Mouse (Mus musculus) MN1 (cell line): Measurements from ENCODE around the gene Prkn.

Experiments used
- DNase-seq: peaks from one replicate; pipeline ENCODE4 v3.0.0-alpha.2; 2016; ENCODE audit warnings: low spot score

Prkn gene

DNA sequence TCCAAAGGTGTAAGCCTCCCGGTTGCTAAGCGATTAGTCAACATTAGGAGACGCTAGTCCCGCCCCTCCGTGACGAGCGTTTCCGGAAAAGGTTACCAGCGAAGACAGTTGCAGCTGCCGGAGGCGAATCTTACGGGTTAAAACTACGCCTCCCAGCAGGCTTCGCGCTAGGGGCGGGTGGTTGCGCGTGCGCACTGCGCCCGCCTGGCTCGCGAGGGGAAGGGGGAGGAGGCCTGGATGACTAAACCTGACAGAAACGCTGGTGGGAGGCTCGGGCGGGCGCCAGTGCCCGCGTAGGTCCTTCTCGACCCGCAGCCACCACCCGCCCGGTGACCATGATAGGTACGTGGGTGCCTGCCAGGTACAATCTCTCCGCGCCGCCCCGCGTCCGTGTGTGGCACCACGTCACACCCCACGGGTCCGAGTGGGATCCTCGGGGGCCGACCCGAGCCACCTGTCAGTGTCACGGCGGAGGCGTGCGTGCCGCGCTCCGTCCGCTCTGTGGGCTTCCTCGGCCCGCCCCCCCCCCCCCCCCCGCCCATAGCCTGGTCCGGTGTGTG is at the start of gene Prkn, which contains the start of gene Pacrg:
TSS of gene Prkn (plus strand) at position 237 of the 560 bp plus-strand sequence.
TSS of gene Pacrg (minus strand) at position 164 of the 560 bp plus-strand sequence.
- peak; percentile 98 for DNase-seq

DNA sequence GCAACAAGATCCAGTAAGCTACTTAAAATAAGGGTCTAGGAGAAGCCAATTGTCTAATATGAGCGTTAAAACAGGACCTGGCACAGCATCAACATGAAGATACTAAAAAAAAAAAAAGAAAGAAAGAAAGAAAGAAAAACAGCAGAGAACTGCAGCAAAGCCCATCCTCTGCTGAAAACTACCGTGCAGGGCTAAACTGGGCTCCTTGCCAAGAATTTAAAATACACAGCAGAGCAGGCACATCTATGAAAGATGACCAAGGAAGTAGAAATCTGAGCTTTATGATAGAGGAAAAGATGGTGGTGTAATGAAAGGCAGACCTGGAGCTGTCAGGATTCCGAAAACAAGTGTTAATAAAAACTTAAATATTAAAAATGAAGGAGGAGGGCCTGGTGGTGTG is 48.5 kb upstream of the Prkn start:
- DNase-seq = peak; percentile 23

DNA sequence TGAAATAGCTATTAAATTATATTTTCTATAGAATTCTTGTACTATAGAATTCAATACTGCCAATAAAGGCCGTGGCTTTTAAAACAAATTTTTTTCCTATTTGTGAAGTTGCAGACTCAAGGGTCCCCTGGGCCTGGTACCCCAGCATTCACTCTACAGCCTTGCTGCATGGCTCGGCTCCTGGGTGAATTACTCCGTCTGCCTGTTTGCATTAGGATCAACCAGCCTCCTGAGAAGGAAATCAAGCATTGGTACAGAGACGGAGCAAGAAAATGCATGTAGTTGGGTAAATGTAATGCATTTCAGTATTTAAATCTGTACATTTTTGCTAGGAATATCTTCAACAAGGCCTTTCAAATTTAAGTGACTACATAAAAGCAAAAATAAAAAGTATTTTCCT is 33.5 kb upstream of the Prkn start:
- DNase-seq = no peak

DNA sequence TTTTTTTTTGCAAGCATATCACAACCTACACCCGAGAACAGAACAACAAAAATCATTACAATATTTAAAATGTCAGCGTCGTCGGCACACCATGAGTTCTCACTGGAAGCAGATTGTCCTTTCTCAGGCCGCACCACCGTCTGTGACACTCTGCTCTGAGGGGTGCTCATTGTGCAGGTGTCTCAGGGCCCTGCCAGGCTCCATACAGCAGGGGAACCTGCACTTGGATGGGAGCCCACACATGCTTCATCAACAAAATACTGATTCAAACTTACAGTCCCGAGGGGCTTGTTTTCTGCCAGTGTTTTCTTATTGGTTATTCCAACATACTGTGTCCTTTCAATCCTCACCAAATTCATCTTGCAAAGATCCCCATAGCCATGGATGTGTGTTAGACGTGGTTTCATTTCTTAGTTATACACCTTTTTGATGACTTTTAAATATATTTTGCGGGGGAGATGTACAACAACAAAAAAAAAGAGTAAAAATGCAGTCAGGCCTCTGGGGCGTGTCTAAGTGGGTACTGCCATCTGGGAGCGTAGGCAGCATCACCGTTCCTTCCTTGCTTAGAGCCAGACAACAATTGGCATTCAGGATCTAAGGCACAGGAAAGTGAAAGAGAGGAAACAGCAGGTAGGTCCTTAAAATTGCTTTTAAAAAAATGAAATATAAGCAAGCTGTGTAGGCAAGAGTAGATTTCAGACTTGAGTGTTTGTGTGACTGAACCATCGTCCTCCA is 32.8 kb upstream of the Prkn start:
- DNase-seq = no peak

DNA sequence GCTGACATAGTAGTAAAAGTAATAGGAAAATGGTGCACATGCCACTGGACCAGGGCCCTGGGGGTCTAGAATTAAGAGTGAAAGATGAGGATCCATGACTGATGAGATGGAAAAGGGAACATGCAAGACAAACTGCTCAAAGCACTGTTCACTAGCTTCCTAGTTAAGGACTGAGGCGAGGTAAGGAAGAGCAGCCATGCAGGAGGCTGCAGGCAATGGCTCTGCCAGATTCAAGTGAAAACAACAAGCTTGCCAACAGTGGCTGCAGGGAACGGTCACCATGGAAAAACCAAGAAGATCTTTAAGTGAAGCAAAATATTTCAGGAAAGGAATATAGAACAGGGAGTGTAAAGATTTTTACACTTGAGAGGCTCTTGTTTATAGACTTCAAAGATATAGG is 31.6 kb upstream of the Prkn start:
- no peak for DNase-seq

DNA sequence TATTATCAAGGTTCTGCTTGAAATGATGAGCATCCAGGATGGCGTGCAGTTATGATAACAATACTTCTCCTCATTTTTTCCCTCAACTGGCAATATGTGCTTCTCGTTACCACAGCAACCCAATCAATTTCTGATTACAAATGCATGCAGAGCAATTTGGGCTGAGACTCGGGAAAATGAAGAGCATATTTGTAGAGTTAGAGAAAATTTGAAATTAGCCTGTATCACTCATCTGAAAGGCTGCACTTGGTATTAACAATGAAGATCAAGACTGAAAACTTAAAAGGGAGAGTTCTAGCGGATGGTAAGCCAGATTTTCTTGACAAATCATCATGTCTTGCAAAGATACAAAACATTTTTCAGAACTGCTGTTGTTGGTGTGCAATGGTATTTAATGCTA is 21.2 kb upstream of the Prkn start:
- DNase-seq = no peak

DNA sequence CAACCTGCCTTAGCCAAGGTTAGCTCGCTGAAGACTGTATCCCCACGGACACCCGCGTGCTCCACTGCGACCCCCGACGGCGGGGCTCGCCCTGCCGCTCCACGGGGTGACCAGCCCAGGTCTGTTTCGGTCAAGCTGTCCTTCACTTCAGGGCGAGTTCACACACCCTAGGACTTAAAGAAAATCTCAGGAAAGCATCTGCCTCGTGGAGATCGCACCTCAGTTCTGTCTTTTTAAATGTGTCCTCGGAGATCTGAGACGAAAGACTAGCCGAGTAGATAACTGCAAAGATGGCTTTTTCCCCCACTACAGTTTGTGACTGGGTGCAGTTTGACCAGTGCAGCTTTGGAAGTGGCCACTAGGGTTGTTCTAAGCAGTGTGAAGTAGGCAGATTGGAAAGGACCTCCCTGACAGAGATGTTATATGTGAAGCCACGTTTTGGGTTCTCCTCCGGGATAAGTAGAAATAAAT is 582 bp downstream of the Prkn start:
- DNase-seq = peak; percentile 39

DNA sequence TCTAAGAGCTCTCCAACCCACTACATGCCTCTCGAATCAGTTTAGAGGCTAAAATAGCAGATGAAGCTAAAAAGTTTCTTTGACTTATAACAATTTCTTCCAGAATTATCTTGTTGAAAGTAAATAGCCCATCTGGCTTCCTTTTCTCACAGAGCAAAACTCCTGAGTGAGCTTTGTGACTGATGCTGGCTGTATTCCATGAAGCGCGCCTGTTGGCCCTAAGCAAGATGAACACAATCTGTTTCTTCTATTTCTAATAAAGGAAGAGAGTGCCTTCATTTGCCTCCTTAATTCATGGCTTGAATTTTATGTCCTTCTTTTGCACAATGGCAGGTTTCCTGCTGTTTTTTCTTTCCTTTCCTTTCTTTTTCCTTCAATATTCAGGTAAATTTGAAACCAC is 14.0 kb downstream of the Prkn start:
- DNase-seq = no peak

DNA sequence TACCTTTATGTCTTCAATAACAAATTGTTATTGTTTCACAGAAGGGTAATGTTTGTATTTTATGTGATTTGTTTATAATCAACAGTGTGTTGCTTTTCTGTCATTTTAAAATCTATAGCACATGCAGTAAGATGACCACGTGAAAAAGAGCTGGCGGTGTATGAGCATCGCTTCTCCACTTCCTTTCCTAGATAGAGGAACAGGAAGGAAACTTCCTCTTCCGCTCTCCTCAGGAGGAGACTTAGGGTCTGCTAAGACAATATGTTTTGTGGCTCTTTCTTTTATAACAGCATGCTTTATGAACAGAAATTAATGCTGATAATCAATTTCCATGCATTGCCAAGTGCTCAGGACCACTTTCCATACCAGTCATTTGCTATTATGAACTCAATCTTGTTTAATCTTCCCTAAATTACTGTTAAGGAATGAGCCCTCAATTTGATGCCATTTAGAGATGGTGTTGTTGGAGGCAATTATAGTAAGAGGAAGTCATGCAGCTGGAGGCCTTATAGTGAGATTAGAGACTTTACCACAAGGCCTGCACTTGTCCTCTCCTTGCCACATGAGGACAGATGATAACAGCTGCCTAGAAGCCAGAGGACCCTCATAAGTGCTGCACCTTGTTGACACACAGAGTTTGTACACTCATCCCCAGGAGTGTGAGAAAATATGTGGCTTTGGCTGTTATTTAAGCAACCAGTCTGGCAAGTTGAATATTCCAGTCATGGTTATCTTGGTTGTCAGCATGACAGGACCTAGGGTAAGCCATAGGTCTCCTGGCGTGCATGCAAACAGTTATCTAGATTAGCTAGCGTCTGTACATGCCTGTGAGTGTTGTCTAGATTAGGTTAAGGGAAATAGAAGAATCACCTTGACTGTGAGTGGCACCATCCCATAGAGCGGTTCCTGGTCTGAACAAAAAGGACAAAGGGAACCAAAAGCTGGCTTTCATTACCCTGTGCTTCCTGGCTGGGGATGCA is 34.3 kb downstream of the Prkn start:
- no peak for DNase-seq

DNA sequence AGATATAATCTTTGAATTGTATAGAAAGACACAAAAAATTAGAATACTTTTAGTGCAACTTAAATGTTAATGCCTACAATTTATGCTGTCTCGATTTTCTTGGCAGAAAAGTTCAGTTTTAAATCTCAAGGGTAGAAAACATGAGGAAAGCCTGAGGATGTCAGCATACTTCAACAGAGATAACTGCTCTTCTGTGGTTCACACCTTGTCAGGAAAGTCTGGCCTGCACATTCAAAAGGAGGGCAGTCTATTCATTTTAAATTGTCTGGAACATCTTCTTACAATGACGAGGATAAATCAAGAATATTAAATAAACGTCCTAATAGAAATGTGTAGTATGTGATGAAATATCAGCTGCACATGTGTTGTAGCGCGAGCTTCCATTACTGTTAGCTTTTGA is 38.8 kb downstream of the Prkn start:
- no peak for DNase-seq

DNA sequence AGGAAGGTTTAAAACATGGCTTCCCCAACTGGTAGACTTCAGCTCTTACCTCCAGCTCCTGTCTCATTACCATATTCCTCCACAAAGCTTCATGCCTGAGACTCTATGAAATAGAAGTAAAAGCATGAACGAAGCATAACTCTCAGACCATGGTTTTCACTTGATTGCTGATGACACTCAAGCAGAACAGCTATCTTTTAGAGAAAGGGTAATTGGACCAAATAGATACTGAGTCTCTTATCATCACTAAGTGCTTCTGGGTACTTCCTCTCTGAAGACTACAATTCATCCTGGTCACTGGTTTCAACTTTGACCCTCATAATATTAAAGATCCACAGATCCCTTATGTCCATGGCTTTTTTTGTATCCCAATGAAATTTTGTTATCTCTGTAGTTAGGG is 42.1 kb downstream of the Prkn start:
- DNase-seq = no peak

DNA sequence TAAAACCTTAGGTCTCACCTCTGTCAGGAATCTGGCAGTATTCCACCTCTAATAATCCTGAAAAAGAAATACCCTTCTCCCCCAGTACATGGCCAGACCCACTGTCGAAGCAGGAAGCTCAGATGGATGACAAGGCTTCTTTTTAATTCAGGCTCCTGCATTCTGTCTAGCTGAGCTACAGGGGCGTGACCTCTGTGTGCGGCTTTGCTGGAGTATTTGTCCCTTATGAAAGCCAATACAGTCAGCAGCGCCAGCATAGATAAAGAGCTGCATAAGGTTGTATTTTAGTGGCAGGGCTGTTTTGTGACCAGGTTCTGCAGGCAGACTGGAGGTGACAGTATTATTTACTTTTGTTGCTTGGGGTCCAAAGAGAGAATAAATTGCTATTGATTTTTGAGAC is 47.7 kb downstream of the Prkn start:
- DNase-seq = no peak

DNA sequence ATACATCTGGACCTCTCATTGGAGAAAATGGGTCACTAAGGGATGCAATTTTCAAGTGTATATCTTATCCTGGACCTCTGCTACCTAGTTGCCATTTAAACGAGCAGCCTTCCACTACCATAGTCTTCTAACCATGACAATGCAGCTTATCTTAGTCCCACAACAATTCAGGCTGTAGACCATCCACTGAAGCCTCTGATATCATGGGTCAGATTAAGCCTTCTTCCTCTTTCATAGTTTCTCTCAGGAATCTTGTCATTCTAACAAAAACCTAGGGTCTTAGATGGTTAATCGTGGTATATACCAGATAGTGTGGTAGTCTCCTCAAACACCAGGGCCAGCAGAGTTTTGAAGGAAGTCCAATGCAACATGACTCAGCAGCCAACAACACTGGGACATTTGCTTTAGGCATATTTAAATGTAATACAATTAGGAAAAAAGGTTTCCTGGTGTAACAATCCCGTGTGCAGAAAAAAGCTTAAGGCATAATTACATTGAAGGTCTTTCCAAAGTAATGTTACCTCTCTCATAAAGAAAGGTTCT is 61.6 kb downstream of the Prkn start:
- no peak for DNase-seq

DNA sequence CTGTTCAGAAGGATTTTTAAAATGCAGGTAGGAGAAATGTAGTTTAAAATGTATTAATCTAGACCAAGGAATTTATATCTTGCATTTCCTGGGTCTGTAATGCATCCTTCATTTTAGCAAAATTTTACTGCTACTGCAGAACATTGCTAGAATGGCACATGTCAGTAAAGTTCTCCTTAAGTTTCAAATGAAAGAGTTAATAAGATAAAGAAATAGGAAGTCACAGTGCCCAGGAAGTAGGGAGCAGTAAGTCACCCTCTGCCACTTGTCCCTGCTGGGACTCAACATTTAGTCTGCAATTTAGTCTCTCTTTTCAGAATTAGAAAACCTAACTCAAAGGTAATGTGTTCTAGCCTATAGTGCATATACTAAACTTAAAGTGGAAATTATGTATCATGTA is 96.5 kb downstream of the Prkn start:
- DNase-seq = no peak

DNA sequence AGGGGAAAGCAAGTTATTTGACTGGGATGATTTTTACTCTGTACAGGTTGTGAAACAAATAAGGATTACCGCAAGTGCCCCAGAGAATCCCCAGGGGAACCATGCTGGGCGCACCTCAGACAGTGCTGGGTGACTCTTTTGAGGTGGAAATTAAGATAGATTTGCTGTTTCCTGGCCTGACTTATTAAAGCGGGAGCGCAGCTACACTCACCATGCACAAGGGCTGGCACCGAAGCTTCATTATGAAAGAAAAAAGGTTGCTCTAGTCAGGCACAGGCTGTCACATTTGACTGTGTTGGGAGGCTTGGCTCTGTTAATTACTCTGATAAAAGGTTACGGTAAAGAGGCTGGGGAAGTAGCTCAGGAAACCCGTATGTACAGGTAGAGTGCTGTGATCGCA is 97.7 kb downstream of the Prkn start:
- DNase-seq = no peak

DNA sequence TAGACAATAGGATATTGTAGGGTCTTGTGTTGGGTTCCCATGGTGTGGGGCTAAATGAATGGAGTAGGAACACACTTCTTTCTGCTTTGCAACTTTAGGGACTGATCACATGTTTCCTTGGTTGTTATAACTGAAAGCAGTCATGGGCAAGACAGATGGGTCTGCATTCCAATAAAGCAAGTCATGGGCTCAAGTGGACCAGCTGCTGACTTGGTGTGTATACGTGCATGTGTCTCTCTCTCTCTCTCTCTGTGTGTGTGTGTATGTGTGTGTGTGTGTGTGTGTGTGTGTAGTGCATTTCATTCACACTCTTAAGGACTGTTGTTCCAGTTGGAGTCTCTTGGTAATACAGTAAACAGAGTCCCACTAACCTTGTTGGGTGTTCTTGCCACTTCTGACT is 98.6 kb downstream of the Prkn start:
- DNase-seq = no peak

DNA sequence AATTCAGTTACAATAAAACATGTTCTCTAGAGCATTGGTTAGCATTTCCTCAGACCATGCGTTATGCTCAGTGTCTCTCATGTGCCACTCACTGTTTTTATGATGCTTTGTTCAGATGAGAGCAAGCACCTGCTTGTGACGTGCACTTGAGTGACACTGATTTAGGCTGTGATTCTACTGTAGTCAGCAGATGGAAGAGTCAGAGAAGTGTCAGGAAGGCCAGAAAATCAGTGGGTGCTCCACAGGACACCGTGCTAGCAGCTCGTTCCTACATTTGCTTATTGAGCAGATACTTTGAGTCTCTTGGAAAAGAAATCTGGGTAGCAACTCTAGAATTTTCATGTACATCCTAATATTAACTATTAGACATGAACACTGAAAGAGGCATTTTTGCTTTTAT is 106.4 kb downstream of the Prkn start:
- no peak for DNase-seq

DNA sequence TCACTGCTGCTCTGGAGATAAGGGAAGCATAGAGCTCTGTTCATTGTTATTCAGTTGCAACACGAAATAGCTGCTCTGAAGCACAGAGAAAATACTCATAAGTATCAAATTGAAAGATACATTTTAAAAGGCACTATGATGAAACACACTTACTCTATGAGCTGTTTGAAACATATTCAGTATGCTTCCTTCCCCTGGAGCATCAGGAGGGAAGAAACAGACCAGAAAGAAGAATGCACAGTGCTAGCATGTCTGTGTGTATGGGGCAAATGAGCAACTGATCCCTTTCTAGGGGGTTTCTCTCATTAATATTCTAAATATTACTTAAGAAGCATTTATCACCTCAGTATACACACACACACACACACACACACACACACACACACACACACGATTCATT is 107.4 kb downstream of the Prkn start:
- DNase-seq = no peak

DNA sequence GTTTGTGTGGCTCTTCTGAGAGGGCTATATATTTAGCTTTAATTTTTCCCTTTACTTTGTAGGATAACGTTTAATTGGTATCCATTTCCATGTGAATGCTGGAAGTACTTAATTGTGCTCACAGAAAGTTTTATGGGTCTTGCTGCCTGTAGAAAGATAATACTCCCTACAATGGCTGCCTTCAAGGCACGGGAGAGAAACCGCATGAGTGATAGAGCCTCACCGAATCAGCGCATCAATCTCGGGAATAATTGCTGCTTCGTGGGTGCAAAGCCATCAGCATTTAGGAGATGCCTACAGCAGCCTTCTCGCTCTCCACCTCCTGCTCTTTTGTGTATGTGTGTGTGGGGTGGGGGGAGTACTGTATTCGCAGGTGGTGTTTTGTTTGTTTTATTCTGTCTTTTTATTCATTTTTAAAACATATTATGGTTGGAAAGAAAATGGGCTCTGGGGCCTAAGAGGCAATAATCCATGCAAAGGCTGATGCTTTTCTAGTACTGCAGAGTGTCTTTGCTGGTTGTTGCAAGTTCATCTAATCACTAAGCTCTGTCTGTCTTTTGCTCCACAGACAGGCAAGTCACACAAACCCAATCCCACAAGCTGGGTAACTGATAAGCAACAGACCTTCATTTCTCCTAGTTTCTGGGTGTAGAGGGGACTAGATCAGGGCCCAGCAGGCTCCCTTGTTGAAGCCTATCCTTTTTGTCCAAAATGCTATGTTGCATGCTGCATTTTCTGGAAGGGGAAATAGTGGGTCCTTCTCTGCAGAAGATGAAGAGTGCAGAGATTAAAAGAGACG is 119.1 kb downstream of the Prkn start:
- no peak for DNase-seq

DNA sequence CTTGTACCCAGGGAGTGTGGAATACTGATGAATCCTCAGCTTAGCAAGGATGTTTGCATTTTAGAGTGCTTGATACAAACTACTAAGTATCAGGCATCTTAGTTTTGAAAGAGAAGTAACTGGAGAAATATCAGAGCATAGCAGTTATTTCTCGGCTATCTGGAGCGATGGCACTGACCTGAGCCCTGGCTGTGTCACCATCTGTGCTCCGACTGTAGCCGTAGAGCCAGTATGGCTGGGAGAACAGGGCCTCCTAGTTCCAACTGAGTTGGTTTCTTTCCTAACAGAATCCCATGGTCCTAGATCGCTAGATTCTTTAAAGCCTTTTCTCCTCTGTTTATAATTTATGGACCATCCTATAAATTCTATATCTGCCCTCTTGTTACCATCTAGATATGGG is 122.0 kb downstream of the Prkn start:
- no peak for DNase-seq

DNA sequence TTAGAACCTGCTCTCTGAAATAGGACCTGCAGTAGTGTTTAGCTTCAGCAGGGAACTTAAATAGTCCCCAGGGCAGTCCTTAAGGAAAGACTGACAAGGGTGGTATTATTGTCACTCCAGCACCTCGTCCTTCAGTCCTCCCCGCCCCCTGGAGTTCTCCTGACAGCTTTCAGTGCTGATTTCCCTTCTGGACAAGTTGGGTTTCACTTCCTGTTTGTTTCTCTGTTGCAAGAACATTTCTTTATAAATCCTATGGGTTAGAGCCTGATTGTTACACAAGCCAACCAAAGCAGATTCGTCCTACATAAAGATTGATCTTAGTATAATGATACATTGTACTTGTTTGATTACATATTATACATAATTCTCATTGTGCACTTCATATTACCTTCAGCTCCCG is 142.0 kb downstream of the Prkn start:
- DNase-seq = no peak

DNA sequence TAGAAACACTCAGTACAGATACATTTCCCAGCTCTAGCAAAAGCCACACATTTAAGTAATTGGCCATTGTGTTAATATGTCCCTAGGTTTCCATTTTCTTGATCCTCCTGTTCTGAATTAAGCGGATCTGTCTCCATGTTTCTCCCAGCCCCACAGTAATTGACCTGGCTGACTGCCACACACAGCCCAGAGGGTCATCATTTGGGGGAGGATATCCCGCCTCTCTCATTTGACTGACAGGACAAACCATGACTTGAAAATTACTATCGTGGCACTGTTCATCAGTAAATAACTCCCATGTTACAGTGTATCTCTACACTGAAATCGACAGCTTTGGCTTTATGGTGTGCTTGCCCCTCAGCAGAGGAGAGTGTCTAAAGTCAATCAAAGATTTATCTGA is 146.9 kb downstream of the Prkn start:
- DNase-seq = no peak
